Mouse (Mus musculus): ENCODE measurements around the gene 2610008E11Rik. TPM values are rescaled to one million over a fixed set of nuclear protein-coding genes. Genes with fewer than 3 reads are reported as not detected.
A peak's percentile ranks its signal among the peaks of the same experiment; 100 is the strongest.
"Not testable (repeated sequence)": the region's sequence is repeated elsewhere in the genome, so short reads cannot be mapped to it uniquely, and the experiment has no call there.

Gene 2610008E11Rik
- polyA plus RNA-seq, 1 experiment, result 27.2 TPM

- Histone ChIP-seq H3K4me1 (ENCODE audit: control insufficient read depth, insufficient read depth, low read length) (no peaks in the 10 kb centered on the region), H3K9me3 (replicated peaks; ENCODE audit: control insufficient read depth, insufficient read depth, low read length, poor library complexity, severe bottlenecking) (no peaks in the 10 kb centered on the region), H3K4me3 (ENCODE audit: low read depth, low read length) (no peak overlapping the region), H3K9ac (ENCODE audit: low read depth, poor library complexity, severe bottlenecking) (no peak overlapping the region), H3K27me3 (ENCODE audit: control insufficient read depth, insufficient read depth, low read length, poor library complexity, severe bottlenecking) (no peaks in the 10 kb centered on the region), H3K27ac (ENCODE audit: insufficient read depth, low read length) (no peak overlapping the region), H3K36me3 (ENCODE audit: control insufficient read depth, insufficient read depth, low read length, poor library complexity, severe bottlenecking) (no peaks in the 10 kb centered on the region)
- TF ChIP-seq POLR2A (IDR thresholded peaks at IDR 0.05; ENCODE audit: insufficient read depth, low read length), result no peak
- no peak for TF ChIP-seq EP300 (IDR thresholded peaks at IDR 0.05; ENCODE audit: insufficient read depth, low read depth, low read length)
- TF ChIP-seq CTCF (IDR thresholded peaks at IDR 0.05; ENCODE audit: low read depth, low read length), result no peak
These were observed 9.2 kb upstream of the 2610008E11Rik start for GRCm38 (mm10) chr10:79106325-79107282.

DNA sequence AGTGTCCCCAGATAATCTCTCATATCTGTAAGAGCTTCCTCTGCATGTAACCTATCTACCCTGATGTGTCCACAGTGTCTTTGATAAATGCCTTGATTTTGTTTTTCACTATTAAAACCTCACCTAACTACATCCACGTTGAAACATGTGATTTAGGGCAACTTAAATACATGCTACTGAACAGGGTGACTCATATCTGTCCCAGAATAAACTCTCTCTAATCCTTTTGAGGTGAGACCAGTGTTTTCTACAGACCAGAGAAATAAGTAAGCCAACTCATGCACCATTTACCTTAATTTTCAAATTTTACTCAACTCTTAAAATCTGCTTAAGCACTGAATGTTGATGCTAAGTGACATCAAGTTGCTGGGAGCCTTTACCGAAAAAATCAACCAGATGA is 694 bp downstream of the 2610008E11Rik start:
- Histone ChIP-seq H3K4me1 (ENCODE audit: control insufficient read depth, insufficient read depth, low read length) (no peaks in the 10 kb centered on the region), H3K27ac (ENCODE audit: insufficient read depth, low read length) (no peak overlapping the region), H3K9me3 (replicated peaks; ENCODE audit: control insufficient read depth, insufficient read depth, low read length, poor library complexity, severe bottlenecking) (no peaks in the 10 kb centered on the region; the same call in 1 of the 2 replicates), H3K4me3 (ENCODE audit: low read depth, low read length) (no peak overlapping the region; the same call in 1 of the 2 replicates), H3K27me3 (ENCODE audit: control insufficient read depth, insufficient read depth, low read length, poor library complexity, severe bottlenecking) (no peaks in the 10 kb centered on the region), H3K36me3 (ENCODE audit: control insufficient read depth, insufficient read depth, low read length, poor library complexity, severe bottlenecking) (peaks cover 5% of the 10 kb centered on the region), H3K9ac (ENCODE audit: low read depth, poor library complexity, severe bottlenecking) (peak overlapping the region; percentile 65)
- TF ChIP-seq EP300 (IDR thresholded peaks at IDR 0.05; ENCODE audit: insufficient read depth, low read depth, low read length) (no peak), CTCF (IDR thresholded peaks at IDR 0.05; ENCODE audit: low read depth, low read length) (no peak), POLR2A (IDR thresholded peaks at IDR 0.05; ENCODE audit: insufficient read depth, low read length) (no peak)

DNA sequence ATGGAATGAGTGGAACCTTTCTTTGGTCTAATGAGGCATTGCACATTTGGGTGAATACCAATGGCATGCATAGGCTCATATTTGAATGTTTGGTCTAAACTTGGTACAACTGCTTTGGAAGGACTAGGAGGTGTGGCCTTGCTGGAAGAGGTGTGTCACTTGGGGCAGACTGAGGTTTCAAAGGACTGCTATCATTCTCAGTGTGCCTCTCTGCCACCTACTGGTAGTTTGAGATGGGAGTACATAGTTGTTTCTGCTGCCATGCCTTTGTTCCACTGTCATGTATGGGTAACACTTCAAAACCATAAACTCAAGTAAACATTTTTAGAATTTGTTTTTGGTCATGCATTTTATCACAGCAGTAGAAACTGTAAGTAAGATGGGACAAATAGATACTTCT is 5.7 kb downstream of the 2610008E11Rik start:
- TF ChIP-seq CTCF (IDR thresholded peaks at IDR 0.05; ENCODE audit: low read depth, low read length), result no peak
- no peak for TF ChIP-seq EP300 (IDR thresholded peaks at IDR 0.05; ENCODE audit: insufficient read depth, low read depth, low read length)
- no peak for TF ChIP-seq POLR2A (IDR thresholded peaks at IDR 0.05; ENCODE audit: insufficient read depth, low read length)
- Histone ChIP-seq H3K9me3 (replicated peaks; ENCODE audit: control insufficient read depth, insufficient read depth, low read length, poor library complexity, severe bottlenecking) (peaks cover 3% of the 10 kb centered on the region; the same call in 1 of the 2 replicates), H3K27ac (ENCODE audit: insufficient read depth, low read length) (no peak overlapping the region), H3K36me3 (ENCODE audit: control insufficient read depth, insufficient read depth, low read length, poor library complexity, severe bottlenecking) (peaks cover 8% of the 10 kb centered on the region), H3K27me3 (ENCODE audit: control insufficient read depth, insufficient read depth, low read length, poor library complexity, severe bottlenecking) (no peaks in the 10 kb centered on the region), H3K9ac (ENCODE audit: low read depth, poor library complexity, severe bottlenecking) (no peak overlapping the region), H3K4me3 (ENCODE audit: low read depth, low read length) (no peak overlapping the region), H3K4me1 (ENCODE audit: control insufficient read depth, insufficient read depth, low read length) (no peaks in the 10 kb centered on the region)

DNA sequence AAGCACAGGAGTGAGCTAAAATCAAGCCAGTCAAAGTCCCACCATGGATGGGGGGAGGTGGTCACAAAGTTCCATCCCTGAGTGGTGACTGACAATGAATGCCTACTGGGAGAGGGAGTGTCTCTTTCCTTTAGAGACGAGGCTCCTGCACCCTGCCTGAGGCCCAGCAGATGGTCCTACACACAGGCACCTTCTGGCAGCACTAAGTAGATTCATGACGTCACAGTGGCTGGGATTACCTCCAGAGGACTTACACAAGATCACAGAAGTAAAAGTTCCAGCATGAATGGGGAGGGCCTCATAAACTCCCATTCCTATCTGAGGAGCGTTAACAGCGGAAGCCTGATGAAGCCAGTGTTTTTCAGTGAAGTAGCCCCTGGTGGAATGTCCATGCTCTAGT is 8.4 kb downstream of the 2610008E11Rik start:
- Histone ChIP-seq H3K9ac (ENCODE audit: low read depth, poor library complexity, severe bottlenecking) (no peak overlapping the region), H3K27me3 (ENCODE audit: control insufficient read depth, insufficient read depth, low read length, poor library complexity, severe bottlenecking) (no peaks in the 10 kb centered on the region), H3K27ac (ENCODE audit: insufficient read depth, low read length) (no peak overlapping the region), H3K36me3 (ENCODE audit: control insufficient read depth, insufficient read depth, low read length, poor library complexity, severe bottlenecking) (peaks cover 8% of the 10 kb centered on the region), H3K9me3 (replicated peaks; ENCODE audit: control insufficient read depth, insufficient read depth, low read length, poor library complexity, severe bottlenecking) (peaks cover 3% of the 10 kb centered on the region; the same call in 1 of the 2 replicates), H3K4me3 (ENCODE audit: low read depth, low read length) (no peak overlapping the region), H3K4me1 (ENCODE audit: control insufficient read depth, insufficient read depth, low read length) (no peaks in the 10 kb centered on the region)
- no peak for TF ChIP-seq CTCF (IDR thresholded peaks at IDR 0.05; ENCODE audit: low read depth, low read length)
- no peak for TF ChIP-seq EP300 (IDR thresholded peaks at IDR 0.05; ENCODE audit: insufficient read depth, low read depth, low read length)
- TF ChIP-seq POLR2A (IDR thresholded peaks at IDR 0.05; ENCODE audit: insufficient read depth, low read length), result no peak

GRCm38 (mm10) chr10:79086577-79086976 is 10.8 kb downstream of the 2610008E11Rik start:
- no peaks in the 10 kb centered on the region for H3K27me3 ChIP-seq (ENCODE audit: control insufficient read depth, insufficient read depth, low read length, poor library complexity, severe bottlenecking)
- peaks cover 2% of the 10 kb centered on the region; the same call in 1 of the 2 replicates for H3K9me3 ChIP-seq (replicated peaks; ENCODE audit: control insufficient read depth, insufficient read depth, low read length, poor library complexity, severe bottlenecking)
- peaks cover 3% of the 10 kb centered on the region for H3K36me3 ChIP-seq (ENCODE audit: control insufficient read depth, insufficient read depth, low read length, poor library complexity, severe bottlenecking)
- H3K4me1 ChIP-seq (ENCODE audit: control insufficient read depth, insufficient read depth, low read length), result no peaks in the 10 kb centered on the region
- no peak for TF ChIP-seq EP300 (IDR thresholded peaks at IDR 0.05; ENCODE audit: insufficient read depth, low read depth, low read length)
- TF ChIP-seq CTCF (IDR thresholded peaks at IDR 0.05; ENCODE audit: low read depth, low read length), result no peak
- TF ChIP-seq POLR2A (IDR thresholded peaks at IDR 0.05; ENCODE audit: insufficient read depth, low read length), result no peak
- H3K4me3 ChIP-seq (ENCODE audit: low read depth, low read length), result no peak overlapping the region
- no peak overlapping the region for H3K9ac ChIP-seq (ENCODE audit: low read depth, poor library complexity, severe bottlenecking)
- no peak overlapping the region for H3K27ac ChIP-seq (ENCODE audit: insufficient read depth, low read length)

DNA sequence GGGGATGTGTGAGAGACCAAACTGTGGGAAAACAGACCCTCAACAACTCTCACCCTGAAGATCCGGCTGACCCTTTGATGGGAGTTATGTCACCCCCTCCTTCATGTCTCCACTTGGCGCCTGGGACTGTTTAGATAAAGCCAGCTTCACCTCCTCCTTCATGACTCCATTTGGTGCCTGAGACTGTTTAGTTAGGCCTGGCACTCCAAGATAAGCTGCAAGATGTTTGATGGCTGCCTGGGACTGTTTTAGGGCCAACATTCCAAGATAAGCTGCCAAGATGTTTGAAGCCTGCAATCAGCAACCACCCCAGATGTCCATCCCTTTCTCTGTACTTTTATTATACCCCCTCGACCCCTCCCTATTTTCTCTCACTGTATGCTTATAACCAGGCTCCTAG is 40.0 kb downstream of the 2610008E11Rik start:
- not testable (repeated sequence) for H3K4me3 ChIP-seq (ENCODE audit: low read depth, low read length); H3K27me3 ChIP-seq (ENCODE audit: control insufficient read depth, insufficient read depth, low read length, poor library complexity, severe bottlenecking); H3K27ac ChIP-seq (ENCODE audit: insufficient read depth, low read length); H3K9me3 ChIP-seq (replicated peaks; ENCODE audit: control insufficient read depth, insufficient read depth, low read length, poor library complexity, severe bottlenecking); H3K4me1 ChIP-seq (ENCODE audit: control insufficient read depth, insufficient read depth, low read length); H3K9ac ChIP-seq (ENCODE audit: low read depth, poor library complexity, severe bottlenecking); H3K36me3 ChIP-seq (ENCODE audit: control insufficient read depth, insufficient read depth, low read length, poor library complexity, severe bottlenecking)

DNA sequence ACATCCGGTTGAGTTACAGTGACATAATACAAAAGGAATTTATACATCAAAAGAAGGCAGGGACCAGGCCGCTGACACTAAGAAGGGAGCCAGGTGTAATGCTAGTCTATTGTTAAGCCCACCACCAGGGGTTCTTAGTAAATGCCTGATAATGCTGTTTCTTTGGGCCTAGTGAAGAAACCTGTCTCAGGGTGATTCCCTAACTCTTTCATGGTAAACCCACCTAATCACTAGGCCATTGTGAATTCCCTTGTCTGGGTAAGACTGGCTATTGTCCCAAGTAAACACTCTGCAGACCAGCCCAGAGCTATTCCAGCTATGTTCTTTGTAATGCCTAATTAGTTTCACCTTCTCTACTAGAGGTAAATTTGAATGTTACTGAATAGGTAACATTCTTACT is 54.9 kb downstream of the 2610008E11Rik start:
- not testable (repeated sequence) for H3K4me1 ChIP-seq (ENCODE audit: control insufficient read depth, insufficient read depth, low read length); H3K27me3 ChIP-seq (ENCODE audit: control insufficient read depth, insufficient read depth, low read length, poor library complexity, severe bottlenecking); H3K9ac ChIP-seq (ENCODE audit: low read depth, poor library complexity, severe bottlenecking); H3K4me3 ChIP-seq (ENCODE audit: low read depth, low read length); H3K36me3 ChIP-seq (ENCODE audit: control insufficient read depth, insufficient read depth, low read length, poor library complexity, severe bottlenecking)
- Histone ChIP-seq H3K27ac (ENCODE audit: insufficient read depth, low read length) (peak overlapping the region; percentile 36; the same call in 1 of the 2 replicates), H3K9me3 (replicated peaks; ENCODE audit: control insufficient read depth, insufficient read depth, low read length, poor library complexity, severe bottlenecking) (peaks cover 27% of the 10 kb centered on the region)
